Mouse (Mus musculus) CD8-positive naive resting alpha-beta T cell, adult 57 days (primary cell): ENCODE results near the gene Hs3st4. TPM values are rescaled to one million over a fixed set of nuclear protein-coding genes. Genes with fewer than 3 reads are reported as not detected.

ENCODE experiments used
- total RNA-seq: library from RNA; stranded (reverse); gene quantifications from one replicate; pipeline ENCODE4 v1.2.4, GENCODE M21; 2023

Hs3st4 gene
- total RNA-seq: not detected

DNA sequence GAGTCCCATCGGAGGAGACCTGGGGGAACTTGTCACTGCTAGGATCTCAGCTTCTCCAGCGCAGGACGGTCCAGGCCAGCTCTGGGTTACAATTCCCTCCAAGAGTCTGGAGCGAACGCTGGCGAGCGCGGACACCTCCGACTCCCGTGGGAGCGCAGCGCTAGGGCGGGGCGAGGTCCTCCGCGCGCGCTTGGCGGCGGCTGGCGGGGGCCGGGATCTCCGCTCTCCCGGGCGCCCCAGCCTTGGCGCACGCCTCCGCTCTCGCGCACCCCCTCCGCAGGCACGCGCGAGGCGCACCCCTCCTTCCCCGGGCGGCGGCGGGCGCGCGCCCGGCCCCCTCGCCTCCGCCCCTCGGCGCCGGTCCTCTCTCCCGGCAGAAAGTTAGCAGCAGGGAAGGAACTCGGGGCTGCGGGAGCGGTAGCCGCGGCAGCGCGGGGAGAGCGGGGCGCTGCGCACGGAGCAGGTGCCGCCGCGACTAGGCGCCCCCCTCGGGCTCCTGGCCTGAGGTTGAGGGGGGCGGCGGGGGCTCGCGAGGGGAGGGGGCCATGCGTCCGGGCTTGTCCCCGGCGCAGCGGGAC is at the start of gene Hs3st4:
Hs3st4 (plus strand) TSS at position 409 of the 578 bp plus-strand sequence.

